Mouse (Mus musculus) ES-E14 (cell line): ENCODE results near the gene Pappa.

ENCODE experiments used
- CHD2 ChIP-seq: IDR thresholded peaks from 2 replicates; pipeline ENCODE4 v1.6.1; 2014; ENCODE audit warnings: mild to moderate bottlenecking, low read depth, low read length, inconsistent platforms
- HCFC1 ChIP-seq: IDR thresholded peaks from 2 replicates; pipeline ENCODE4 v1.6.1; 2012; ENCODE audit warnings: low read length, inconsistent platforms, borderline replicate concordance; ENCODE audit not compliant: insufficient read depth
- MAFK ChIP-seq: IDR thresholded peaks from 2 replicates; pipeline ENCODE4 v1.6.1; 2014; ENCODE audit warnings: mild to moderate bottlenecking, low read depth, low read length, inconsistent platforms; ENCODE audit not compliant: insufficient read depth
- ZC3H11A ChIP-seq: IDR thresholded peaks from 2 replicates; pipeline ENCODE4 v1.6.1; 2012; ENCODE audit warnings: low read depth, mild to moderate bottlenecking, inconsistent platforms, low read length, borderline replicate concordance
- ZNF384 ChIP-seq: IDR thresholded peaks from 2 replicates; pipeline ENCODE4 v1.6.1; 2012; ENCODE audit warnings: low read depth, low read length, inconsistent platforms

GRCm38 (mm10) chr4:65296356-65296967 lies 172.5 kb downstream of the Pappa start:
- no peak for TF ChIP-seq CHD2
- TF ChIP-seq HCFC1, result no peak
- TF ChIP-seq ZC3H11A, result no peak
- no peak for TF ChIP-seq ZNF384
- TF ChIP-seq MAFK, result no peak
